Mouse (Mus musculus) CH12.LX (cell line): ENCODE results near the gene Pld1. TPM values are rescaled to one million over a fixed set of nuclear protein-coding genes. Genes with fewer than 3 reads are reported as not detected.

Experiments
- DNase-seq: peaks from one replicate; pipeline ENCODE4 v3.0.0-alpha.2; 2013; ENCODE audit errors: extremely low read depth
- H3K27ac ChIP-seq: 2 replicates; pipeline ENCODE4 v1.5.1; 2012; ENCODE audit warnings: low read depth, mild to moderate bottlenecking, control low read depth, moderate library complexity; ENCODE audit not compliant: insufficient read depth
- H3K27me3 ChIP-seq: replicated peaks from 2 replicates; pipeline ENCODE3; 2012; ENCODE audit warnings: inconsistent platforms
- H3K36me3 ChIP-seq, 2 experiments: replicated peaks in 1 of 2; 2 replicates each; pipeline versions ENCODE3 to v1.6.1; 2012; ENCODE audit warnings: inconsistent platforms in 1 of 2, low read length in 1 of 2, mild to moderate bottlenecking in 1 of 2, mixed read lengths in 1 of 2, moderate library complexity in 1 of 2; ENCODE audit not compliant: control insufficient read depth in 1 of 2, insufficient read depth in 1 of 2
- H3K4me1 ChIP-seq, 2 experiments: 2 replicates each; pipeline ENCODE4 v1.6.1; 2012; ENCODE audit warnings: inconsistent platforms in 1 of 2, moderate library complexity in 1 of 2; ENCODE audit not compliant: insufficient read depth in 2 of 2, control insufficient read depth in 1 of 2
- H3K4me2 ChIP-seq: 2 replicates; pipeline ENCODE4 v1.6.1; 2012; ENCODE audit warnings: low read depth, mild to moderate bottlenecking, control low read depth; ENCODE audit not compliant: poor library complexity, insufficient read depth, severe bottlenecking
- H3K4me3 ChIP-seq, 3 experiments: fragments of 150-350 bp in 1 of 3; sonication (generic) in 1 of 3; replicated peaks in 1 of 3; 2 replicates each; pipeline versions ENCODE3 to v1.5.1; 2011 to 2012; ENCODE audit warnings: low read depth in 2 of 3, low read length in 2 of 3, mild to moderate bottlenecking in 2 of 3, moderate library complexity in 2 of 3, control low read depth in 1 of 3, improper control_type of control experiment in 1 of 3, inconsistent platforms in 1 of 3, mixed read lengths in 1 of 3; ENCODE audit not compliant: poor library complexity in 1 of 3
- H3K79me2 ChIP-seq: replicated peaks from 2 replicates; pipeline ENCODE4 v1.6.1; 2012; ENCODE audit warnings: mild to moderate bottlenecking, moderate library complexity; ENCODE audit not compliant: control insufficient read depth, poor library complexity, insufficient read depth, severe bottlenecking; ENCODE audit errors: extremely low read depth
- H3K9ac ChIP-seq: 2 replicates; pipeline ENCODE4 v1.6.1; 2012; ENCODE audit warnings: low read depth, mild to moderate bottlenecking, control low read depth, moderate library complexity; ENCODE audit not compliant: insufficient read depth
- H3K9me3 ChIP-seq: replicated peaks from 2 replicates; pipeline ENCODE3; 2012; ENCODE audit warnings: low read length, inconsistent platforms, mixed read lengths
- CHD1 ChIP-seq: IDR thresholded peaks from 2 replicates; pipeline ENCODE4 v1.6.1; 2012; ENCODE audit warnings: low read depth, low read length, improper control_type of control experiment, inconsistent platforms
- EP300 ChIP-seq: IDR thresholded peaks from 2 replicates; pipeline ENCODE4 v1.6.1; 2011; ENCODE audit warnings: low read length, improper control_type of control experiment
- GABPA ChIP-seq: IDR thresholded peaks from 2 replicates; pipeline ENCODE4 v1.6.1; 2012; ENCODE audit warnings: low read depth, low read length, improper control_type of control experiment, inconsistent platforms; ENCODE audit not compliant: insufficient replicate concordance
- IRF4 ChIP-seq: IDR thresholded peaks from 2 replicates; pipeline ENCODE4 v1.6.1; 2014; ENCODE audit warnings: low read depth, mild to moderate bottlenecking, inconsistent platforms, low read length, improper control_type of control experiment
- MAFK ChIP-seq: IDR thresholded peaks from 2 replicates; pipeline ENCODE4 v1.6.1; 2011; ENCODE audit warnings: low read length, improper control_type of control experiment; ENCODE audit not compliant: insufficient replicate concordance
- MEF2A ChIP-seq: IDR thresholded peaks from 2 replicates; pipeline ENCODE4 v1.6.1; 2014; ENCODE audit warnings: low read depth, mild to moderate bottlenecking, inconsistent platforms, low read length, improper control_type of control experiment, borderline replicate concordance
- MXI1 ChIP-seq: IDR thresholded peaks from 2 replicates; pipeline ENCODE4 v1.6.1; 2011; ENCODE audit warnings: mild to moderate bottlenecking, low read depth, low read length, improper control_type of control experiment
- RAD21 ChIP-seq: IDR thresholded peaks from 2 replicates; pipeline ENCODE4 v1.6.1; 2011; ENCODE audit warnings: low read depth, mild to moderate bottlenecking, low read length, improper control_type of control experiment, moderate library complexity
- RCOR1 ChIP-seq: conservative IDR thresholded peaks from 2 replicates; pipeline ENCODE4 v1.6.1; 2012; ENCODE audit warnings: low read depth, mild to moderate bottlenecking, inconsistent platforms, low read length, improper control_type of control experiment
- SIN3A ChIP-seq: IDR thresholded peaks from 2 replicates; pipeline ENCODE4 v1.6.1; 2012; ENCODE audit warnings: low read length, improper control_type of control experiment, inconsistent platforms
- SMC3 ChIP-seq: IDR thresholded peaks from 2 replicates; pipeline ENCODE4 v1.6.1; 2011; ENCODE audit warnings: low read depth, low read length, improper control_type of control experiment
- USF2 ChIP-seq: conservative IDR thresholded peaks from 2 replicates; pipeline ENCODE4 v1.6.1; 2011; ENCODE audit warnings: low read depth, low read length, improper control_type of control experiment
- ZC3H11A ChIP-seq: IDR thresholded peaks from 2 replicates; pipeline ENCODE4 v1.6.1; 2012; ENCODE audit warnings: low read depth, mild to moderate bottlenecking, inconsistent platforms, low read length, improper control_type of control experiment
- dilution Hi-C: fragments of 300-500 bp; cut with MboI; formaldehyde crosslinking; loops from 2 replicates; pipeline ENCODE4 v1.14.3; 2020; ENCODE audit warnings: low sequenced_read_pairs; ENCODE audit not compliant: extremely low pct_unique_long_range_greater_than_20kb, extremely low pct_ligation_motif_present
- in situ Hi-C: fragments of 300-500 bp; cut with MboI; formaldehyde crosslinking; loops from 3 replicates; pipeline ENCODE4 v1.14.3; 2019; ENCODE audit warnings: low sequenced_read_pairs, low pct_ligation_motif_present, low pct_unique_long_range_greater_than_20kb, mixed read lengths
- polyA plus RNA-seq: library from polyadenylated mRNA; unstranded; fragments of >175 nt; gene quantifications from 2 replicates; pipeline ENCODE4 v1.2.1, GENCODE M21; 2012; ENCODE audit warnings: low read depth; ENCODE audit not compliant: insufficient read length
- total RNA-seq, 2 experiments: library from RNA; depleted of rRNA; stranded (reverse); fragments of 300-350 nt in 1 of 2; fragments of >200 nt in 1 of 2; gene quantifications; 2 replicates each; pipeline ENCODE4 v1.2.3; 2012 to 2014

The Pld1 gene
- total and polyA plus RNA-seq, 3 experiments = not detected

GRCm38 (mm10) chr3:28165598-28165997 is 227.1 kb downstream of the Pld1 start:
- H3K36me3 ChIP-seq = no peaks in the 10 kb centered on the region
- no peaks in the 10 kb centered on the region for H3K79me2 ChIP-seq
- dilution Hi-C loops (no loop called here), in situ Hi-C loops (no loop called here)
- no peaks in the 10 kb centered on the region for H3K27me3 ChIP-seq
- peaks cover 66% of the 10 kb centered on the region for H3K9me3 ChIP-seq
- no peak overlapping the region for H3K9ac ChIP-seq
- no peak overlapping the region for H3K27ac ChIP-seq
- H3K4me1 ChIP-seq = no peaks in the 10 kb centered on the region
- TF ChIP-seq USF2 (no peak), IRF4 (no peak), MEF2A (no peak), CHD1 (no peak), SMC3 (no peak), RAD21 (no peak; the same call in 1 of the 2 replicates), ZC3H11A (no peak), RCOR1 (no peak), EP300 (no peak)
- no peak overlapping the region for H3K4me3 ChIP-seq
- DNase-seq = no peak
- H3K4me2 ChIP-seq = no peak overlapping the region

- TF ChIP-seq MAFK (no peak), SIN3A (no peak), GABPA (no peak), MXI1 (no peak)
- Histone ChIP-seq H3K4me3 (no peak overlapping the region), H3K4me2 (no peak overlapping the region), H3K79me2 (no peaks in the 10 kb centered on the region), H3K27me3 (no peaks in the 10 kb centered on the region), H3K9ac (no peak overlapping the region), H3K27ac (no peak overlapping the region), H3K4me1 (no peaks in the 10 kb centered on the region), H3K9me3 (peaks cover 70% of the 10 kb centered on the region), H3K36me3 (no peaks in the 10 kb centered on the region)
- dilution Hi-C loops = no loop called here
- no peak for DNase-seq
- in situ Hi-C loops = no loop called here
These were observed 229.5 kb downstream of the Pld1 start for GRCm38 (mm10) chr3:28167796-28168505.
